Mouse (Mus musculus) brain, embryonic 14.5 days (tissue): ENCODE data around the gene Nup210l.

Source experiments
- CTCF ChIP-seq: fragments of 200-500 bp; IDR thresholded peaks from 2 replicates; pipeline ENCODE4 v1.5.1; 2012; ENCODE audit warnings: inconsistent platforms, mild to moderate bottlenecking, moderate library complexity, borderline replicate concordance; ENCODE audit not compliant: insufficient read depth, insufficient read length; ENCODE audit errors: extremely low read depth
- POLR2A ChIP-seq: fragments of 200-500 bp; IDR thresholded peaks from 2 replicates; pipeline ENCODE4 v1.6.1; 2012; ENCODE audit warnings: mild to moderate bottlenecking, inconsistent platforms, borderline replicate concordance; ENCODE audit not compliant: poor library complexity, insufficient read depth, insufficient read length, severe bottlenecking; ENCODE audit errors: extremely low read depth

DNA sequence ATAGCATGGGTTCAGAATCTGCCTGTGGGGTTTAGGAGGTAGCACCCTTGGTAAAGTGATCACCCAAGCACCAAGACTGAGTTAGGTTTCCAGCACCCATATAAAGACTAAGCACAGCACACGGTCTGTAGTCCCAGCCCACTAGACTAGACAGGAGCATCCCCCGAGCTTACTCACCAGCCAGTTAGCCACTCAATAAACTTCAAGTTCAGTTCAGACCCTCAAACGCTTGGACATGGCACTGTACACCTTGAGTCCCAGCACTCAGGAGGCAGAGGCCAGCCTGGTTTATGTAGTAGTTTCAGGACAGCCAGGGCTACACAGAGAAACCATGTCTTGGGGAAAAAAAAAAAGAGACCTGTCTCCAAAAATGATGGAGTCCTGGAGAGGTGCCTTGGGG, 2.9 kb upstream of the Nup210l start:
- TF ChIP-seq CTCF (no peak), POLR2A (no peak)
